In genomic region chr11:6275094-6275484, GRCm38 (mm10) we compare ENCODE assay signal across 8 mouse cellular contexts. TPM values are rescaled to one million over a fixed set of nuclear protein-coding genes. Genes with fewer than 3 reads are reported as not detected.
DNase-seq lines count a peak whose midpoint lies in the region; ATAC-seq and TF ChIP-seq lines count a peak whose summit lies in the region.

No protein-coding gene starts in this region.

- ATAC-seq in liver, embryonic 13.5 days (ENCODE audit: low read depth), result peak; percentile 6; the same call in 1 of the 2 replicates
- ATAC-seq in activated CD4-positive, CD25-positive, alpha-beta regulatory T cell, adult 4 months, result no peak
- no peak for ATAC-seq in frontal cortex, adult (ENCODE audit: low TSS enrichment)

- DNase-seq in gastrocnemius, adult 2 months, result no peak
- DNase-seq in gastrocnemius, postnatal 36 days, result no peak
- DNase-seq in testis, postnatal 14 days (ENCODE audit: low spot score), result no peak
- DNase-seq in liver, embryonic 13.5 days, result no peak
- DNase-seq in ovary, postnatal 14 days (ENCODE audit: low spot score), result no peak

- H3K4me1 ChIP-seq in testis, adult 2 months (ENCODE audit: control insufficient read depth, insufficient read depth, low read length), result peaks cover 9% of the 10 kb centered on the region
- peaks cover 25% of the 10 kb centered on the region for H3K4me1 ChIP-seq in liver, embryonic 13.5 days (replicated peaks)

- intact Hi-C loops in gastrocnemius, adult 2 months (cut with DNase I), result no loop called here
- intact Hi-C loops in gastrocnemius, postnatal 36 days (cut with DNase I), result no loop called here

- H3K36me3 ChIP-seq in testis, adult 2 months (ENCODE audit: control insufficient read depth, insufficient read depth, low read length), result no peaks in the 10 kb centered on the region; the same call in 1 of the 2 replicates
- H3K36me3 ChIP-seq in liver, embryonic 13.5 days, result peaks cover 17% of the 10 kb centered on the region

- H3K4me3 ChIP-seq in gastrocnemius, adult 2 months, result peak overlapping the region; percentile 87
- H3K4me3 ChIP-seq in testis, adult 2 months (ENCODE audit: control insufficient read depth, low read depth, low read length), result peak overlapping the region; percentile 93
- H3K4me3 ChIP-seq in liver, embryonic 13.5 days (replicated peaks), result peak overlapping the region; percentile 88

- WGBS in liver, embryonic 13.5 days (ENCODE audit: insufficient replicate concordance), result 30% methylated on average over 7 of the region's 7 CpGs

- H3K9ac ChIP-seq in liver, embryonic 13.5 days, result peak overlapping the region; percentile 94

- H3K27ac ChIP-seq in gastrocnemius, adult 2 months, result peak overlapping the region; percentile 93
- peak overlapping the region; percentile 67 for H3K27ac ChIP-seq in testis, adult 2 months (ENCODE audit: control insufficient read depth, insufficient read depth, low read depth, low read length)
- peak overlapping the region; percentile 74 for H3K27ac ChIP-seq in liver, embryonic 13.5 days

- H3K9me3 ChIP-seq in liver, embryonic 13.5 days (replicated peaks), result no peaks in the 10 kb centered on the region

- no peaks in the 10 kb centered on the region for H3K27me3 ChIP-seq in testis, adult 2 months (ENCODE audit: control insufficient read depth, insufficient read depth, low read length)
- H3K27me3 ChIP-seq in liver, embryonic 13.5 days, result no peaks in the 10 kb centered on the region

- TF ChIP-seq CTCF in gastrocnemius, adult 2 months (IDR thresholded peaks at IDR 0.05), result no peak
- TF ChIP-seq CTCF in testis, adult 2 months (IDR thresholded peaks at IDR 0.05; ENCODE audit: control insufficient read depth, insufficient read depth, insufficient replicate concordance, low read depth, low read length), result no peak

- TF ChIP-seq POLR2A in testis, adult 2 months (IDR thresholded peaks at IDR 0.05; ENCODE audit: control insufficient read depth, low read depth, low read length), result no peak

- peak overlapping the region; percentile 97 for H3K4me2 ChIP-seq in liver, embryonic 13.5 days

RNA-seq across cellular contexts. Expression of gene Tmed4, which starts 0.4 kb away (rescaled TPM):
- 10 to 100 TPM; 57.7 to 75.6 TPM for total RNA-seq in gastrocnemius, adult 2 months (2021)
- total RNA-seq in gastrocnemius, postnatal 36 days (2021), result 10 to 100 TPM; 51.6 to 60.8 TPM
- 92.6 and 102 TPM in 2 replicates for polyA plus RNA-seq in testis, adult 2 months (2012; rRNA removed)
- polyA plus RNA-seq in liver, embryonic 13.5 days (2015; fragmentation: Nextera tagmentation; extraction: Ambion mirVana), result 37.0 and 42.9 TPM in 2 replicates
- polyA plus RNA-seq in activated CD4-positive, CD25-positive, alpha-beta regulatory T cell, adult 4 months (2017; shearing (Covaris generic)), result 10 to 100 TPM; 67.7 to 68.5 TPM

RNA-seq across cellular contexts. Expression of gene Ddx56, which starts 7.5 kb away (rescaled TPM):
- total RNA-seq in gastrocnemius, adult 2 months (2021), result 10 to 100 TPM; 26.1 to 33.0 TPM
- 10 to 100 TPM; 22.0 to 30.1 TPM for total RNA-seq in gastrocnemius, postnatal 36 days (2021)
- polyA plus RNA-seq in testis, adult 2 months (2012; rRNA removed), result 30.8 and 31.3 TPM in 2 replicates
- 72.6 and 78.4 TPM in 2 replicates for polyA plus RNA-seq in liver, embryonic 13.5 days (2015; fragmentation: Nextera tagmentation; extraction: Ambion mirVana)
- 10 to 100 TPM; 81.0 to 91.5 TPM for polyA plus RNA-seq in activated CD4-positive, CD25-positive, alpha-beta regulatory T cell, adult 4 months (2017; shearing (Covaris generic))

RNA-seq across cellular contexts. Expression of gene Ogdh, which starts 16.3 kb away (rescaled TPM):
- 100 to 1,000 TPM; 620 to 834 TPM for total RNA-seq in gastrocnemius, adult 2 months (2021)
- total RNA-seq in gastrocnemius, postnatal 36 days (2021), result 100 to 1,000 TPM; 628 to 695 TPM
- polyA plus RNA-seq in testis, adult 2 months (2012; rRNA removed), result 87.1 and 90.1 TPM in 2 replicates
- 83.9 and 102 TPM in 2 replicates for polyA plus RNA-seq in liver, embryonic 13.5 days (2015; fragmentation: Nextera tagmentation; extraction: Ambion mirVana)
- 100 to 1,000 TPM; 121 to 141 TPM for polyA plus RNA-seq in activated CD4-positive, CD25-positive, alpha-beta regulatory T cell, adult 4 months (2017; shearing (Covaris generic))

RNA-seq across cellular contexts. Expression of gene Npc1l1, which starts 45.1 kb away (rescaled TPM):
- total RNA-seq in gastrocnemius, adult 2 months (2021), result under 1 TPM; 0.31 to 0.36 TPM
- total RNA-seq in gastrocnemius, postnatal 36 days (2021), result under 1 TPM; 0.08 to 0.20 TPM
- 0.63 and 0.64 TPM in 2 replicates for polyA plus RNA-seq in testis, adult 2 months (2012; rRNA removed)
- 0.08 and 0.10 TPM in 2 replicates for polyA plus RNA-seq in liver, embryonic 13.5 days (2015; fragmentation: Nextera tagmentation; extraction: Ambion mirVana)
- not detected for polyA plus RNA-seq in activated CD4-positive, CD25-positive, alpha-beta regulatory T cell, adult 4 months (2017; shearing (Covaris generic))
